Mouse (Mus musculus) lung, adult 2 months (tissue): ENCODE measurements at regions not wholly inside any gene's neighbourhood (a gene's known extent, or its start where the extent isn't known, plus 50 kb on each side); places are given as distances from the start of the nearest gene placed in this dataset.

Experiments
- CTCF ChIP-seq: fragments of 200-500 bp; IDR thresholded peaks from 2 replicates; pipeline ENCODE4 v1.5.1; 2011; ENCODE audit warnings: mild to moderate bottlenecking, low read length, control low read depth; ENCODE audit not compliant: insufficient read depth
- POLR2A ChIP-seq: fragments of 200-500 bp; IDR thresholded peaks from 2 replicates; pipeline ENCODE4 v1.6.1; 2011; ENCODE audit warnings: low read depth, mild to moderate bottlenecking, control low read depth, low read length, borderline replicate concordance; ENCODE audit errors: extremely low read depth

- TF ChIP-seq CTCF: no peak
- no peak for TF ChIP-seq POLR2A
Measured at GRCm38 (mm10) chr12:28979679-28980078, 228.1 kb downstream of the Eipr1 start.
